ENCODE assay signal across 8 mouse cellular contexts in the genomic region with DNA sequence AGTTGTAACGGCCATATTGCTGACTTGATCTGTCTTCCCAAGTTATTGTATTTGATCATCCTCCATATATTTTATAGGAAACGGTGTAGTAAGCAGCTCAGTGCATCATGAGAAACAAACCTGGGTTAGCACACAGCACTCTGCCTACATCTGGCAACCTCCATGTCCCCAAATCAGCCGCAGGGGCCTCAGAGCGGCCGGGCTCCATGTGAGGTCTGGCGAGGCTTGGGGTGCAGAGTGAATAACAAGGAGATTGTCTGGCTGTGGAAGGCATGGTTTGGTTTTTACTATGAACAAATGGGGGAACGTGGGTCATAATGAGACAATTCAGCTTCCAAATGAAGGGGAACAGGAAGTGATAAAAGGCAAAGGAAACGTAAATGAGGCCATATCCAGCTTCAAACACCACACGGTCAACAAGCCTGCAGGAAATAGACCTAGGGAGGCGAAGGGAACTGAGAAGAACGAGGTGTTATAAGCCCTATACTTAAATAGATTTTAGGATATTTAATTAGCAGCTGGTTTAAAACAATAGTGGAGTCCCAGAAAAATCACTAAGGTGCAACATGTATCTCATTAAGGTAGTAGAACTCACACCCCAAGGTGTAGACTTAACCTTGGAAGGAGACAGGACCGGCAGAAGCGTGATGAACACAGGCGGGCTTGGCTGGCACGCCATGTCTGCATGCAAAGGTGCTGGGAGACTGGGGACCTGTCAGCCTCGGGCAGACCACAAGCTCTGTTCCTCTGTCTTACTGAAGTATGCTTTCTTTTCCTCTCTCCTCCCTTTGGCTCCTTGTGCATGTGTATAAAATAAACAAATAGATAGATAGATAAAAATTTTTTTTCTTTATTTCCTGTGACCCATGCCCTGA. TPM values are rescaled to one million over a fixed set of nuclear protein-coding genes. Genes with fewer than 3 reads are reported as not detected.
DNase-seq lines count a peak whose midpoint lies in the region; ATAC-seq and TF ChIP-seq lines count a peak whose summit lies in the region.

No protein-coding gene starts in this region.

- peak overlapping the region; percentile 93 for H3K4me2 ChIP-seq in heart, embryonic 14.5 days (ENCODE audit: low read length)
- H3K4me2 ChIP-seq in hindbrain, embryonic 15.5 days: peak overlapping the region; percentile 68
- H3K4me2 ChIP-seq in midbrain, embryonic 13.5 days (replicated peaks): peak overlapping the region; percentile 62

- no peak for ATAC-seq in heart, embryonic 14.5 days (ENCODE audit: insufficient number of reproducible peaks, insufficient read depth, low FRiP score, low read depth)
- ATAC-seq in hindbrain, embryonic 15.5 days (ENCODE audit: low FRiP score, low read depth): no peak
- ATAC-seq in midbrain, embryonic 13.5 days: 0 out of 2 replicates have a peak, but pooled peaks have one; percentile 49
- ATAC-seq in monocyte, adult 5-6 weeks (replicated peaks; ENCODE audit: insufficient number of reproducible peaks, low FRiP score, low TSS enrichment, poor library complexity, severe bottlenecking): no peak

- 27% methylated on average over 16 of the region's 16 CpGs for WGBS in heart, embryonic 14.5 days
- WGBS in heart, adult 2 months: 39% methylated on average over 16 of the region's 16 CpGs
- 31% methylated on average over 16 of the region's 16 CpGs for WGBS in hindbrain, embryonic 15.5 days
- 30% methylated on average over 16 of the region's 16 CpGs for WGBS in midbrain, embryonic 13.5 days

- H3K36me3 ChIP-seq in heart, embryonic 14.5 days (ENCODE audit: control insufficient read depth, insufficient read depth, low read length): no peaks in the 10 kb centered on the region
- H3K36me3 ChIP-seq in heart, adult 2 months (ENCODE audit: control insufficient read depth, insufficient read depth, low read length): no peaks in the 10 kb centered on the region
- H3K36me3 ChIP-seq in hindbrain, embryonic 15.5 days: no peaks in the 10 kb centered on the region
- no peaks in the 10 kb centered on the region for H3K36me3 ChIP-seq in midbrain, embryonic 13.5 days

- peak overlapping the region; percentile 72 for H3K9ac ChIP-seq in heart, embryonic 14.5 days (ENCODE audit: low read length)
- no peak overlapping the region for H3K9ac ChIP-seq in heart, adult 2 months (ENCODE audit: low read depth, low read length)
- 0 out of 2 replicates have a peak overlapping the region, but pooled peaks have one; percentile 4 for H3K9ac ChIP-seq in hindbrain, embryonic 15.5 days
- H3K9ac ChIP-seq in midbrain, embryonic 13.5 days (replicated peaks): no peak overlapping the region

- H3K79me2 ChIP-seq in heart, adult 2 months (replicated peaks; ENCODE audit: control insufficient read depth, insufficient read depth, low read length): no peaks in the 10 kb centered on the region

- no peak overlapping the region for H3K27ac ChIP-seq in heart, embryonic 14.5 days (replicated peaks in 1 of 2; ENCODE audit: control insufficient read depth in 1 of 2, insufficient read depth in 1 of 2, low read depth in 2 of 2, low read length in 2 of 2)
- H3K27ac ChIP-seq in heart, adult 2 months: no peak overlapping the region
- H3K27ac ChIP-seq in hindbrain, embryonic 15.5 days (replicated peaks): no peak overlapping the region
- H3K27ac ChIP-seq in midbrain, embryonic 13.5 days: no peak overlapping the region

- H3K4me3 ChIP-seq in heart, embryonic 14.5 days (ENCODE audit: control insufficient read depth in 1 of 2, insufficient read depth in 1 of 2, low read depth in 1 of 2, low read length in 2 of 2): peak overlapping the region; percentile 51 to 59
- no peak overlapping the region for H3K4me3 ChIP-seq in heart, adult 2 months
- peak overlapping the region; percentile 33 for H3K4me3 ChIP-seq in hindbrain, embryonic 15.5 days
- H3K4me3 ChIP-seq in midbrain, embryonic 13.5 days (replicated peaks): peak overlapping the region; percentile 37

- intact Hi-C loops in heart, adult 2 months (cut with DNase I): no loop called here

- H3K9me3 ChIP-seq in heart, embryonic 14.5 days (ENCODE audit: control insufficient read depth, low read length): no peaks in the 10 kb centered on the region
- H3K9me3 ChIP-seq in hindbrain, embryonic 15.5 days: no peaks in the 10 kb centered on the region
- H3K9me3 ChIP-seq in midbrain, embryonic 13.5 days: no peaks in the 10 kb centered on the region

- TF ChIP-seq EP300 in heart, adult 2 months (IDR thresholded peaks at IDR 0.05; ENCODE audit: insufficient read depth, low read depth, low read length): no peak

- H3K4me1 ChIP-seq in heart, embryonic 14.5 days (ENCODE audit: control insufficient read depth in 2 of 2, insufficient read depth in 2 of 2, low read length in 2 of 2): peaks cover 2% of the 10 kb centered on the region in 2 experiments; a peak in 1 of 4 replicates
- peaks cover 3% of the 10 kb centered on the region for H3K4me1 ChIP-seq in heart, adult 2 months (ENCODE audit: control insufficient read depth, insufficient read depth, low read length)
- peaks cover 10% of the 10 kb centered on the region for H3K4me1 ChIP-seq in hindbrain, embryonic 15.5 days (replicated peaks)
- peaks cover 8% of the 10 kb centered on the region for H3K4me1 ChIP-seq in midbrain, embryonic 13.5 days (replicated peaks)

- no peak for DNase-seq in heart, adult 2 months
- DNase-seq in embryo, embryonic 10.5 days (ENCODE audit: low spot score): peak; percentile 23
- no peak for DNase-seq in cerebellum, adult 9-10 months
- DNase-seq in kidney, postnatal 10 days: no peak

- H3K27me3 ChIP-seq in heart, embryonic 14.5 days (ENCODE audit: control insufficient read depth, insufficient read depth, low read length): no peaks in the 10 kb centered on the region
- no peaks in the 10 kb centered on the region for H3K27me3 ChIP-seq in heart, adult 2 months (ENCODE audit: control insufficient read depth, insufficient read depth, low read length)
- no peaks in the 10 kb centered on the region for H3K27me3 ChIP-seq in hindbrain, embryonic 15.5 days
- 0 out of 2 replicates have a peak, but pooled peaks cover 2% of the 10 kb centered on the region for H3K27me3 ChIP-seq in midbrain, embryonic 13.5 days

- TF ChIP-seq CTCF in heart, adult 2 months (IDR thresholded peaks at IDR 0.05): no peak

- no peak for TF ChIP-seq POLR2A in heart, adult 2 months (IDR thresholded peaks at IDR 0.05; ENCODE audit: insufficient read depth, low read depth, low read length)

RNA-seq across cellular contexts. Expression of gene Hist4h4, which starts 11.1 kb away (rescaled TPM):
- 0.20 and 0.35 TPM in 2 replicates for polyA plus RNA-seq in heart, embryonic 14.5 days (2014; fragmentation: Nextera tagmentation; extraction: Ambion mirVana)
- total RNA-seq in heart, adult 2 months (2021): 1 to 10 TPM; 5.9 to 6.5 TPM
- 0.16 and 0.56 TPM in 2 replicates for polyA plus RNA-seq in heart, adult 2 months (2012; rRNA removed)
- polyA plus RNA-seq in hindbrain, embryonic 15.5 days (2015; fragmentation: Nextera tagmentation; extraction: Ambion mirVana): 0.43 and 0.52 TPM in 2 replicates
- 1.1 TPM in 2 replicates for polyA plus RNA-seq in midbrain, embryonic 13.5 days (2015; fragmentation: Nextera tagmentation; extraction: Ambion mirVana)
- total RNA-seq in monocyte, adult 5-6 weeks (2017): 2.3 to 11.2 TPM (median 4.9 TPM) in 3 replicates

RNA-seq across cellular contexts. Expression of gene Gucy2c, which starts 11.6 kb away (rescaled TPM):
- polyA plus RNA-seq in heart, embryonic 14.5 days (2014; fragmentation: Nextera tagmentation; extraction: Ambion mirVana): not detected in 2 replicates
- total RNA-seq in heart, adult 2 months (2021): not detected
- not detected in 2 replicates for polyA plus RNA-seq in heart, adult 2 months (2012; rRNA removed)
- 0.17 and 0.22 TPM in 2 replicates for polyA plus RNA-seq in hindbrain, embryonic 15.5 days (2015; fragmentation: Nextera tagmentation; extraction: Ambion mirVana)
- 0.50 and 1.0 TPM in 2 replicates for polyA plus RNA-seq in midbrain, embryonic 13.5 days (2015; fragmentation: Nextera tagmentation; extraction: Ambion mirVana)
- total RNA-seq in monocyte, adult 5-6 weeks (2017): 0.10 to 1.1 TPM in 2 of 3 replicates, not detected in the other

RNA-seq across cellular contexts. Expression of gene H2afj, which starts 14.9 kb away (rescaled TPM):
- 71.4 TPM in 2 replicates for polyA plus RNA-seq in heart, embryonic 14.5 days (2014; fragmentation: Nextera tagmentation; extraction: Ambion mirVana)
- total RNA-seq in heart, adult 2 months (2021): 10 to 100 TPM; 29.4 to 30.1 TPM
- polyA plus RNA-seq in heart, adult 2 months (2012; rRNA removed): 24.6 and 49.4 TPM in 2 replicates
- 106 and 109 TPM in 2 replicates for polyA plus RNA-seq in hindbrain, embryonic 15.5 days (2015; fragmentation: Nextera tagmentation; extraction: Ambion mirVana)
- 113 and 121 TPM in 2 replicates for polyA plus RNA-seq in midbrain, embryonic 13.5 days (2015; fragmentation: Nextera tagmentation; extraction: Ambion mirVana)
- 54.2 to 78.4 TPM (median 59.5 TPM) in 3 replicates for total RNA-seq in monocyte, adult 5-6 weeks (2017)

RNA-seq across cellular contexts. Expression of gene BC049715, which starts 34.3 kb away (rescaled TPM):
- polyA plus RNA-seq in heart, embryonic 14.5 days (2014; fragmentation: Nextera tagmentation; extraction: Ambion mirVana): 1.1 and 2.3 TPM in 2 replicates
- 1 to 10 TPM in 1 of 2 experiments, under 1 TPM in 1; 0.44 to 1.8 TPM for total RNA-seq in heart, adult 2 months (2021)
- polyA plus RNA-seq in heart, adult 2 months (2012; rRNA removed): 0.59 and 0.61 TPM in 2 replicates
- 1.2 and 1.3 TPM in 2 replicates for polyA plus RNA-seq in hindbrain, embryonic 15.5 days (2015; fragmentation: Nextera tagmentation; extraction: Ambion mirVana)
- 1.4 and 1.7 TPM in 2 replicates for polyA plus RNA-seq in midbrain, embryonic 13.5 days (2015; fragmentation: Nextera tagmentation; extraction: Ambion mirVana)
- total RNA-seq in monocyte, adult 5-6 weeks (2017): 0.96 to 3.7 TPM (median 2.5 TPM) in 3 replicates

RNA-seq across cellular contexts. Expression of gene Wbp11, which starts 34.9 kb away (rescaled TPM):
- 67.7 and 69.5 TPM in 2 replicates for polyA plus RNA-seq in heart, embryonic 14.5 days (2014; fragmentation: Nextera tagmentation; extraction: Ambion mirVana)
- 10 to 100 TPM; 67.6 to 68.1 TPM for total RNA-seq in heart, adult 2 months (2021)
- polyA plus RNA-seq in heart, adult 2 months (2012; rRNA removed): 28.7 and 28.9 TPM in 2 replicates
- polyA plus RNA-seq in hindbrain, embryonic 15.5 days (2015; fragmentation: Nextera tagmentation; extraction: Ambion mirVana): 72.3 and 78.4 TPM in 2 replicates
- polyA plus RNA-seq in midbrain, embryonic 13.5 days (2015; fragmentation: Nextera tagmentation; extraction: Ambion mirVana): 89.8 and 92.5 TPM in 2 replicates
- 46.3 to 120 TPM (median 81.0 TPM) in 3 replicates for total RNA-seq in monocyte, adult 5-6 weeks (2017)

Comparison
In these comparisons a context has a peak if more than half of its experiments do, and no peak if none do; other contexts are left out.
1. H3K9ac ChIP-seq: peak in heart, embryonic 14.5 days (single experiment) and hindbrain, embryonic 15.5 days (single experiment); none in heart, adult 2 months (single experiment) and midbrain, embryonic 13.5 days (single experiment).
2. Peak in every context shown above with its lines, with median percentiles within 50 percentile points of each other: H3K4me2 ChIP-seq.